Mouse (Mus musculus): ENCODE results near the gene Ing5.
"Not testable (repeated sequence)": the region's sequence is repeated elsewhere in the genome, so short reads cannot be mapped to it uniquely, and the experiment has no call there.

Gene Ing5

DNA sequence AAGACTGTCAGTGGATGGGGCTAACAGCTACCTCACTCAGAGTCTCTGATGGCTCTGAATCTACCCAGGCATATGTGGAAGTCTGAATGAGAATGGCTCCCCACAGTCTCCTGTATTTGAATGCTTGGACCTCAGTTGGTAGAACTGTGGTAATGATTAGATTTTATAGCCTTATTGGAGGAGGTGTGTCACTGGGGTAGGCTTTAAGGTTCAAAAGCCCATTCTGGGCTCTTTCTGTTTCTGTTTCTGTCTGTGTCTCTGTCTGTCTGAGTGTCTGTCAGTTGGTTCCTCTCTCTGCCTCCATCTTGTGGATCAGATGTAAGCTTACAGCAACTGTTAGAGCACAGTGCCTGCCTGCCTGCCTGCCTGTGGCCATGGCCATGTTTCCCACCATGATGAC, 55.9 kb downstream of the Ing5 start:
- DNase-seq (ENCODE audit: extremely low spot score, low read depth, low spot score) = no peak

DNA sequence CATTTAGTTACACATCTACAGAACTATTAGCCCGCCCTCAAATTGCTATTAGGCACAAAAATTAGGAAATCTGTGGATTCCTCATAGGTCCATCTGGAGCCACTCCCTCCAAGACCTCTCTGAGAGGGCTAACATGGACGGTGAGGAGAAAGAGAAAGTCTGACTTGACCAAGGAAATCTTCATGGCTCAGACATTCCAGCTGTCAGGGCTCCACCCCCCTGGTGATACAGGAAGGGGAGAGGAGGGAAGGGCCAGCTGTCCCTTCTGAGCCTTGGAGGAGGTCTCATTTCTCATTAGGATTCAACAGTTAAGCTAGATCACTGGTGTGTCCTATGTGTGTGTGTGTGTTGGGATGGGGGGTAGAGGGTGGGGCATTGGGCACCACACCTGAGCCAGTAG, 57.3 kb downstream of the Ing5 start, which contains the start of gene Gal3st2:
Gene Gal3st2, plus strand, starts transcription at position 259 of the 400 bp plus-strand sequence.
- not testable (repeated sequence) for DNase-seq (ENCODE audit: extremely low spot score, low read depth, low spot score)

Data from hindlimb bud, embryonic 11.5 days (tissue).